Mouse (Mus musculus) bone marrow macrophage, adult 2 months (primary cell): ENCODE data around the gene Psg25.

Experiments
- CTCF ChIP-seq: IDR thresholded peaks from 2 replicates; pipeline ENCODE4 v1.5.1; 2012; ENCODE audit warnings: low read depth, mild to moderate bottlenecking, low read length, moderate library complexity
- POLR2A ChIP-seq: IDR thresholded peaks from 2 replicates; pipeline ENCODE4 v1.6.1; 2012; ENCODE audit warnings: mild to moderate bottlenecking, low read depth, low read length, borderline replicate concordance

DNA sequence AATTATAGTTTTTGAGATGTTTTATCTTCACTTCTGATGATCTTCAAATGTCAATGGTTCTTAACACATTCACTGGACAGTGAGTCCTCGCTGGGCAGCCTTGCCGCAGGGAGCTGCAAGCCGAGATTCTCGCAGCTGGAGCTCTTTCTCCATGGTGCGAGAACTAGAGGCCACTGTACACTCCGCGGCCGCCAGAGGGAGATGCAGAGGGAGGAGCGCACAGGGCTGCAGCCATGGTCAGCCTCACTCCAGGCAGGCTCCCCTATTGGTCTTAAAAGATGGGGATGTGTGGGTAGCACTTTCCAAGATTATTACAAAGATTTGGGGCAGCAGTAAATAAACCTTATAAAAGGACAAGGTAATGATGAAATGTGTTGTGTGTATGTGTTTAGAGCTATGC, 20.6 kb downstream of the Psg25 start:
- TF ChIP-seq CTCF: no peak
- TF ChIP-seq POLR2A: no peak
